Mouse (Mus musculus): ENCODE measurements around the gene Olfr1352.
"Not testable (repeated sequence)": the region's sequence is repeated elsewhere in the genome, so short reads cannot be mapped to it uniquely, and the experiment has no call there.

Gene Olfr1352

GRCm38 (mm10) chr10:78980750-78981149, at the start of gene Olfr1352:
Olfr1352 (plus strand) TSS chr10:78981050.
- DNase-seq (ENCODE audit: low read depth, low spot score) = no peak

- not testable (repeated sequence) for DNase-seq (ENCODE audit: low read depth, low spot score)
Measured at GRCm38 (mm10) chr10:78950336-78950735, 30.5 kb upstream of the Olfr1352 start, which contains the start of gene Olfr8. Olfr8 (plus strand) TSS chr10:78950636.

GRCm38 (mm10) chr10:78963009-78963408, 17.8 kb upstream of the Olfr1352 start, which contains the start of gene Olfr1353:
Olfr1353 (plus strand) TSS chr10:78963309.
- not testable (repeated sequence) for DNase-seq (ENCODE audit: low read depth, low spot score)

GRCm38 (mm10) chr10:79012172-79012571, 31.3 kb downstream of the Olfr1352 start, which contains the start of gene Olfr1351:
Olfr1351 (plus strand) TSS chr10:79012472.
- no peak for DNase-seq (ENCODE audit: low read depth, low spot score)

GRCm38 (mm10) chr10:79028441-79028840, 47.6 kb downstream of the Olfr1352 start, which contains the start of gene Olfr57:
Olfr57 (plus strand) TSS chr10:79028741.
- DNase-seq (ENCODE audit: low read depth, low spot score) = no peak

Data from brain, adult 2 months (tissue).